In genomic region chr6:99100331-99100730, GRCm38 (mm10) we compare ENCODE assay signal across 18 mouse cellular contexts.
DNase-seq lines count a peak whose midpoint lies in the region; ATAC-seq lines count a peak whose summit lies in the region.
"Had no signal": no experiment of that assay in that cellular context is flagged by ENCODE, and none has a peak within 500 bp of the region (broad histone marks: within the 10 kb centered on the region; RNA-seq: fewer than 3 reads in every experiment).

No protein-coding gene starts in this region.

- no peaks in the 10 kb centered on the region for H3K9me3 ChIP-seq in heart, embryonic 12.5 days (replicated peaks)
- no peaks in the 10 kb centered on the region for H3K9me3 ChIP-seq in kidney, embryonic 14.5 days (ENCODE audit: control insufficient read depth, low read length)
- H3K9me3 ChIP-seq in liver, embryonic 16.5 days (replicated peaks; ENCODE audit: control insufficient read depth, low read length) = no peaks in the 10 kb centered on the region
- H3K9me3 ChIP-seq: hindbrain, embryonic 13.5 days; intestine, embryonic 15.5 days; midbrain, embryonic 13.5 days; neural tube, embryonic 15.5 days had no signal

- no peak for DNase-seq in heart, postnatal 36 days
- DNase-seq in kidney, adult 18-20 months = no peak
- DNase-seq in lung, postnatal 36 days = peak; percentile 26
- no peak for DNase-seq in lung, postnatal 25 days (ENCODE audit: low spot score)
- no peak for DNase-seq in layer of hippocampus, adult 9-10 months (ENCODE audit: low spot score)
- DNase-seq: cerebellum, adult 9-11 months; lung, adult 2 months; thymus, postnatal 4 days had no signal

- no peak; the same call in 1 of the 2 replicates for ATAC-seq in heart, embryonic 12.5 days (ENCODE audit: insufficient number of reproducible peaks, low FRiP score)
- peak; percentile 29; the same call in 1 of the 2 replicates for ATAC-seq in kidney, embryonic 14.5 days (ENCODE audit: low FRiP score, low TSS enrichment)
- no peak for ATAC-seq in liver, embryonic 16.5 days (ENCODE audit: low read depth)
- ATAC-seq: forebrain, embryonic 14.5 days; intestine, embryonic 15.5 days; midbrain, embryonic 13.5 days had no signal

- no peaks in the 10 kb centered on the region for H3K27me3 ChIP-seq in heart, embryonic 12.5 days (replicated peaks)
- H3K27me3 ChIP-seq in kidney, embryonic 14.5 days (ENCODE audit: control insufficient read depth, insufficient read depth, low read length) = no peaks in the 10 kb centered on the region
- H3K27me3 ChIP-seq in liver, embryonic 16.5 days (ENCODE audit: control insufficient read depth, insufficient read depth, low read depth, low read length) = no peaks in the 10 kb centered on the region
- H3K27me3 ChIP-seq: intestine, embryonic 15.5 days had no signal

- H3K36me3 ChIP-seq in heart, embryonic 12.5 days = no peaks in the 10 kb centered on the region
- no peaks in the 10 kb centered on the region for H3K36me3 ChIP-seq in kidney, embryonic 14.5 days (ENCODE audit: control insufficient read depth, insufficient read depth, low read length)
- no peaks in the 10 kb centered on the region for H3K36me3 ChIP-seq in liver, embryonic 16.5 days (ENCODE audit: control insufficient read depth, insufficient read depth)
- H3K36me3 ChIP-seq: hindbrain, embryonic 13.5 days; intestine, embryonic 15.5 days; midbrain, embryonic 13.5 days; neural tube, embryonic 15.5 days had no signal

- WGBS in heart, embryonic 12.5 days = 30% methylated on average over 5 of the region's 5 CpGs
- WGBS in kidney, embryonic 14.5 days = 25% methylated on average over 5 of the region's 5 CpGs
- WGBS in liver, embryonic 16.5 days (ENCODE audit: insufficient replicate concordance) = 71% methylated on average over 5 of the region's 5 CpGs

- intact Hi-C loops in heart, postnatal 36 days (cut with DNase I) = no loop called here

- H3K9ac ChIP-seq in heart, embryonic 12.5 days = no peak overlapping the region
- H3K9ac ChIP-seq in kidney, embryonic 14.5 days (ENCODE audit: low read depth, low read length) = no peak overlapping the region
- no peak overlapping the region for H3K9ac ChIP-seq in liver, embryonic 16.5 days (ENCODE audit: low read depth, low read length)
- H3K9ac ChIP-seq: hindbrain, embryonic 13.5 days; intestine, embryonic 15.5 days; midbrain, embryonic 13.5 days; neural tube, embryonic 15.5 days had no signal

- peaks cover 52% of the 10 kb centered on the region for H3K4me1 ChIP-seq in heart, embryonic 12.5 days (replicated peaks)
- peaks cover 55% of the 10 kb centered on the region for H3K4me1 ChIP-seq in kidney, embryonic 14.5 days (ENCODE audit: control insufficient read depth, insufficient read depth, low read length)
- peaks cover 9% of the 10 kb centered on the region; the same call in 1 of the 2 replicates for H3K4me1 ChIP-seq in liver, embryonic 16.5 days (ENCODE audit: control insufficient read depth, low read depth, low read length)

- H3K4me2 ChIP-seq in heart, embryonic 12.5 days = no peak overlapping the region
- H3K4me2 ChIP-seq in kidney, embryonic 14.5 days (replicated peaks; ENCODE audit: low read depth, low read length) = no peak overlapping the region
- H3K4me2 ChIP-seq in liver, embryonic 16.5 days (ENCODE audit: low read depth, low read length) = no peak overlapping the region
- H3K4me2 ChIP-seq: hindbrain, embryonic 13.5 days; midbrain, embryonic 13.5 days; neural tube, embryonic 15.5 days had no signal

- H3K4me3 ChIP-seq in heart, embryonic 12.5 days = no peak overlapping the region
- no peak overlapping the region for H3K4me3 ChIP-seq in kidney, embryonic 14.5 days (ENCODE audit: low read length)
- no peak overlapping the region for H3K4me3 ChIP-seq in liver, embryonic 16.5 days (ENCODE audit: low read depth, low read length)
- H3K4me3 ChIP-seq: hindbrain, embryonic 13.5 days; intestine, embryonic 15.5 days; left cerebral cortex, adult 2 months; midbrain, embryonic 13.5 days; myocyte; neural tube, embryonic 15.5 days had no signal

- 0 out of 2 replicates have a peak overlapping the region, but pooled peaks have one; percentile 25 for H3K27ac ChIP-seq in heart, embryonic 12.5 days (ENCODE audit: poor library complexity, severe bottlenecking)
- peak overlapping the region; percentile 37; the same call in 1 of the 2 replicates for H3K27ac ChIP-seq in kidney, embryonic 14.5 days (ENCODE audit: low read depth, low read length)
- 0 out of 2 replicates have a peak overlapping the region, but pooled peaks have one; percentile 19 for H3K27ac ChIP-seq in liver, embryonic 16.5 days (ENCODE audit: low read length)
- H3K27ac ChIP-seq: hindbrain, embryonic 13.5 days; left cerebral cortex, adult 2 months; midbrain, embryonic 13.5 days; neural tube, embryonic 15.5 days had no signal
